Mouse (Mus musculus) myocyte (in vitro differentiated cells): ENCODE data around the gene Sdccag8. TPM values are rescaled to one million over a fixed set of nuclear protein-coding genes. Genes with fewer than 3 reads are reported as not detected.

Experiments
- H3K27me3 ChIP-seq: one replicate; pipeline ENCODE4 v1.6.1; 2011; ENCODE audit not compliant: control insufficient read depth, insufficient read depth, insufficient read length
- H3K36me3 ChIP-seq: one replicate; pipeline ENCODE4 v1.6.1; 2011; ENCODE audit not compliant: control insufficient read depth, insufficient read depth
- H3K4me2 ChIP-seq: one replicate; pipeline ENCODE4 v1.6.1; 2011; ENCODE audit warnings: low read depth, control low read depth
- H3K4me3 ChIP-seq: one replicate; pipeline ENCODE4 v1.5.1; 2011; ENCODE audit warnings: mild to moderate bottlenecking, control low read depth, moderate library complexity
- H3K79me2 ChIP-seq: one replicate; pipeline ENCODE4 v1.6.1; 2011; ENCODE audit not compliant: control insufficient read depth, insufficient read depth
- H3ac ChIP-seq: one replicate; pipeline ENCODE4 v1.6.1; 2011; ENCODE audit not compliant: control insufficient read depth, insufficient read length
- CEBPB ChIP-seq: IDR thresholded peaks from 2 replicates; pipeline ENCODE4 v1.6.1; 2011; ENCODE audit warnings: mild to moderate bottlenecking, moderate library complexity; ENCODE audit not compliant: poor library complexity, insufficient read depth, severe bottlenecking
- E2F4 ChIP-seq: IDR thresholded peaks from one replicate; pipeline ENCODE4 v1.6.1; 2011; ENCODE audit warnings: mild to moderate bottlenecking, control low read depth, moderate library complexity; ENCODE audit not compliant: insufficient read depth
- MAX ChIP-seq: IDR thresholded peaks from one replicate; pipeline ENCODE4 v1.6.1; 2011; ENCODE audit warnings: low read depth, mild to moderate bottlenecking, control low read depth
- MYOD1 ChIP-seq, 3 experiments: IDR thresholded peaks; one replicate each; pipeline ENCODE4 v1.6.1; 2011; ENCODE audit warnings: control low read depth in 2 of 3, low read depth in 2 of 3, mild to moderate bottlenecking in 2 of 3, moderate library complexity in 1 of 3; ENCODE audit not compliant: insufficient read length in 2 of 3, control insufficient read depth in 1 of 3
- MYOG ChIP-seq, 3 experiments: IDR thresholded peaks; one replicate each; pipeline ENCODE4 v1.6.1; 2011; ENCODE audit warnings: control low read depth in 2 of 3, low read depth in 2 of 3, mild to moderate bottlenecking in 2 of 3; ENCODE audit not compliant: insufficient read length in 2 of 3, control insufficient read depth in 1 of 3, insufficient read depth in 1 of 3
- POLR2A ChIP-seq: IDR thresholded peaks from one replicate; pipeline ENCODE4 v1.6.1; 2011; ENCODE audit warnings: low read depth, mild to moderate bottlenecking, control low read depth, moderate library complexity; ENCODE audit not compliant: insufficient read length
- POLR2AphosphoS2 ChIP-seq: IDR thresholded peaks from one replicate; pipeline ENCODE4 v1.6.1; 2011; ENCODE audit warnings: low read depth, control low read depth; ENCODE audit not compliant: insufficient read length
- REST ChIP-seq: IDR thresholded peaks from one replicate; pipeline ENCODE4 v1.6.1; 2011; ENCODE audit warnings: mild to moderate bottlenecking, control low read depth, moderate library complexity; ENCODE audit not compliant: insufficient read depth, insufficient read length
- SRF ChIP-seq: IDR thresholded peaks from one replicate; pipeline ENCODE4 v1.6.1; 2011; ENCODE audit warnings: low read depth; ENCODE audit not compliant: control insufficient read depth, insufficient read length
- TCF12 ChIP-seq: IDR thresholded peaks from one replicate; pipeline ENCODE4 v1.6.1; 2011; ENCODE audit warnings: mild to moderate bottlenecking, control low read depth; ENCODE audit not compliant: poor library complexity, insufficient read depth, severe bottlenecking
- TCF3 ChIP-seq: IDR thresholded peaks from one replicate; pipeline ENCODE4 v1.6.1; 2011; ENCODE audit warnings: low read depth, control low read depth; ENCODE audit not compliant: insufficient read length
- USF1 ChIP-seq: IDR thresholded peaks from one replicate; pipeline ENCODE4 v1.6.1; 2011; ENCODE audit warnings: low read depth, mild to moderate bottlenecking, control low read depth, moderate library complexity
- polyA plus RNA-seq: library from polyadenylated mRNA; unstranded; fragments of >200 nt; fragmentation: generic; extraction: Trizol; gene quantifications from one replicate; pipeline ENCODE4 v1.2.1, GENCODE M21; 2012; ENCODE audit warnings: missing spikeins

Gene Sdccag8
- polyA plus RNA-seq, 1 experiment, result 8.4 TPM

DNA sequence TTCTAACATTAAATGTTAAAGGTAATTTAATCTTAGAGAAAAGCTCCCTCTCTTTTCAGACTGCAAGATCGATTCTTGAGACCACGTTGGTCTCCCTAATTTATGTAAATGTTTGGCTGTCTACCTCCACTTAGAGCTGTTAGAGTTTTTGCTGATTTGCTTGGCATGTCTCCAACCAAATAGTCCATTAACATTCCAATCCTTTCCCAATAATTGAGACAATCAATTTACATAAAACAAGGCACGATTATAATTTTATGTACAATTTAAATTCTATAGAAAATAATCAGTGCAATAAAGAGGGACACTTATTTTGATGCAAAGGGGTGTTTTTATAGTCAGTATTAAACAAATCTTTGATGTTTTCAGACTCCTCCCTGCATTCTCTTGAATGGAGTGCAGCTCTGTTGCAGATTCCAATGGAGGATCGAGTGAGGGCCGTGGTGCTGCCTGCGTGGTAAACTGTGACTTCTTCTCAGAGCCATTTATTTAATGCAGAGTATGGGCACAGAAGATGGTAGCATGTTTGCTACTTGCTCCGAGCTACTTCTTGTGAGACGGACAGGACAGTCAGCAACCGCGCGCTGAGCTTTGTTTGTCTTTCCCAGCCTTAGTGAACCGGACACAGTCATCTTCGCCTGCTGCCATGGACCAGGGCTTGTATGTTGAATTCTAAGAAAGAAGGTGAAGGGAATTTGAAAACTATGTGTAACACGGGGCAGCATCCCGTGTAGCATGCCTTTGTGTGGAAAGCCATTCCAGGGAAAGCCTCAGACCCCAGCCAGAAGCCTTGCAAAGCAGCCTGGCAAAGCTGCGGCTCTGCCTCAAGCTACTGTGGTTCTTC, 156.4 kb downstream of the Sdccag8 start:
- no peaks in the 10 kb centered on the region for H3K79me2 ChIP-seq
- no peak overlapping the region for H3K4me2 ChIP-seq

DNA sequence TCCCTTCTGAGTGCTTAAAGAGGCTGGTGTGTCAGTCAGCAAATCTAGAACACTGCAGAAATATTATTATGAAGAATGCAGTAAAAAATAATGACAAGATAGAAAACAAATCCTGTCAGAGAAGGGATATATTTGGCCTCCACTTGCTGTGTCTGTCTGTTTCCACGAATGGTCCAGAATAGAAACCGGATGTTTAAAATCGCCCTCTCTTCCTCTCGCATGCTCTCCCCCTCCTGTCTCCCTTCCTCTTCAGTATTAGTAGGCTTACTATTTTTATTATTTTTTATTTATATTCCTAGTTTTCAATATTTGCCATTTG, 157.0 kb downstream of the Sdccag8 start:
- H3K4me2 ChIP-seq, result no peak overlapping the region
- H3K36me3 ChIP-seq, result no peaks in the 10 kb centered on the region
- no peak overlapping the region for H3K4me3 ChIP-seq
- no peak overlapping the region for H3ac ChIP-seq
- TF ChIP-seq MYOG (IDR thresholded peaks at IDR 0.05; ENCODE audit: control insufficient read depth in 1 of 3, insufficient read depth in 1 of 3, insufficient read length in 2 of 3, low read depth in 2 of 3), result no peak
- no peak for TF ChIP-seq USF1
- TF ChIP-seq TCF3, result no peak
- no peak for TF ChIP-seq REST
- TF ChIP-seq MYOD1 (IDR thresholded peaks at IDR 0.05; ENCODE audit: control insufficient read depth in 1 of 3, insufficient read length in 2 of 3, low read depth in 2 of 3), result no peak
- TF ChIP-seq POLR2A, result no peak
- TF ChIP-seq CEBPB, result no peak
- no peak for TF ChIP-seq TCF12
- TF ChIP-seq SRF, result no peak
- no peak for TF ChIP-seq POLR2AphosphoS2
- no peak for TF ChIP-seq E2F4
- no peak for TF ChIP-seq MAX
- H3K79me2 ChIP-seq, result no peaks in the 10 kb centered on the region
- no peaks in the 10 kb centered on the region for H3K27me3 ChIP-seq

More for the DNA sequence above, 156.4 kb downstream of the Sdccag8 start:
- Histone ChIP-seq H3K36me3 (no peaks in the 10 kb centered on the region), H3K4me3 (no peak overlapping the region), H3ac (no peak overlapping the region), H3K27me3 (no peaks in the 10 kb centered on the region)
- no peak for TF ChIP-seq USF1
- TF ChIP-seq POLR2A, result no peak
- TF ChIP-seq TCF12, result no peak
- TF ChIP-seq POLR2AphosphoS2, result no peak
- TF ChIP-seq CEBPB, result no peak
- TF ChIP-seq SRF, result no peak
- no peak for TF ChIP-seq E2F4
- TF ChIP-seq TCF3, result no peak
- TF ChIP-seq MYOG (IDR thresholded peaks at IDR 0.05; ENCODE audit: control insufficient read depth in 1 of 3, insufficient read depth in 1 of 3, insufficient read length in 2 of 3, low read depth in 2 of 3), result no peak
- TF ChIP-seq REST, result no peak
- TF ChIP-seq MAX, result no peak
- no peak for TF ChIP-seq MYOD1 (IDR thresholded peaks at IDR 0.05; ENCODE audit: control insufficient read depth in 1 of 3, insufficient read length in 2 of 3, low read depth in 2 of 3)

DNA sequence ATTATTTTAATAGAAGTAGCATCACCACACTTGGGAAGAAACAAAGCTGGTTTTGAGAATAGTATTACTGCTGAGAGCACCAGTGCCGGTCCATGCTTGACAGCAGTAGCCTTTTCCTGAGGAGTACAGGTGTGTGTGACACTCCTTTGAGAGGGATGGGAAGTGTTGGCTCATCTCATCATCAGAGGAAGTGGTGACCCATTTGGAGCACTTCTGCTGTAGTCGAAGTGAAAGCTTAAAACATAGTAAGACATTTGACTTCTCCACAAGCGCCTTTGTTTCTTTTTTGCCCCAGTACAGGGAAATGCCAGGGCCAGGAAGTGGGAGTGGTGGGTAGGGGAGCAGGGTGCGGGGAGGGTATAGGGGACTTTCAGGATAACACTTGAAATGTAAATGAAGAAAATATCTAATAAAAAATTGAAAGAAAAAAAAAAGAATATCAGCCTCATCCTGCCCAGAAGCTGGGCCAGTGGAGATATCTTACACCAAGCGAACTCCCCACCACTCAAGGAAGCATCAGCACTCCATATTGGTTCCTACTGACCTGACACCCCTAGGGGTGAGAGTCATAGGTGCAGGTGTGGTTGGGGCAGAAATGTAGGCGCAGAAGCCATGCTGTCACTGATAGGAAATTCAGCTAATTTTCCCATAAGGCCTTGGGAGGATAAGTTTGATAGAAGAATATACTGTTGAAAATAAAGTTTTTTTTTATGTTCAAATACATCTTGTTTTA, 159.1 kb downstream of the Sdccag8 start:
- no peak overlapping the region for H3ac ChIP-seq
- H3K27me3 ChIP-seq, result no peaks in the 10 kb centered on the region
- no peak overlapping the region for H3K4me2 ChIP-seq
- H3K4me3 ChIP-seq, result no peak overlapping the region
- H3K36me3 ChIP-seq, result no peaks in the 10 kb centered on the region
- H3K79me2 ChIP-seq, result no peaks in the 10 kb centered on the region
- TF ChIP-seq MAX (no peak), TCF3 (no peak), MYOD1 (IDR thresholded peaks at IDR 0.05; ENCODE audit: control insufficient read depth in 1 of 3, insufficient read length in 2 of 3, low read depth in 2 of 3) (no peak), CEBPB (no peak), SRF (no peak), MYOG (IDR thresholded peaks at IDR 0.05; ENCODE audit: control insufficient read depth in 1 of 3, insufficient read depth in 1 of 3, insufficient read length in 2 of 3, low read depth in 2 of 3) (no peak), E2F4 (no peak)

DNA sequence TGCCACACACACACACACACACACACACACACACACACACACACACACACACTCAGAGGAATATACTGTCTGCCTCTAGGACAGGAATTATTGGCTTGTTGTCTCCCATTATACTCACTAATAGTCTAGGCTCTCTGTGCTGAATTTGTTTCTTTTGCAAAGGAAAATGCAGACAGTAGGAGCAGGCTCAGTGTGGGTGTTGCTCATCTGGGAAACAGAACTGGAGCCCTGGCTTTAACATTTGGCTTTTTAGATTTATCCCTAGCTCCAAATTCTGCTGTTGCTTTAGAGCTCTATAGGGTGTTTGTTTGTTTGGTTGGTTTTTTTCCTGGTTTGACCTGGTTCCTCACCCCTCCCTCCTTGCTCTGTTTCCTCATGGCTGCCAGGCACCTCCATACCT, 164.8 kb downstream of the Sdccag8 start:
- TF ChIP-seq REST (no peak), USF1 (no peak), POLR2AphosphoS2 (no peak)
- Histone ChIP-seq H3K36me3 (no peaks in the 10 kb centered on the region), H3K79me2 (no peaks in the 10 kb centered on the region), H3K4me3 (no peak overlapping the region), H3ac (no peak overlapping the region), H3K4me2 (no peak overlapping the region), H3K27me3 (no peaks in the 10 kb centered on the region)

DNA sequence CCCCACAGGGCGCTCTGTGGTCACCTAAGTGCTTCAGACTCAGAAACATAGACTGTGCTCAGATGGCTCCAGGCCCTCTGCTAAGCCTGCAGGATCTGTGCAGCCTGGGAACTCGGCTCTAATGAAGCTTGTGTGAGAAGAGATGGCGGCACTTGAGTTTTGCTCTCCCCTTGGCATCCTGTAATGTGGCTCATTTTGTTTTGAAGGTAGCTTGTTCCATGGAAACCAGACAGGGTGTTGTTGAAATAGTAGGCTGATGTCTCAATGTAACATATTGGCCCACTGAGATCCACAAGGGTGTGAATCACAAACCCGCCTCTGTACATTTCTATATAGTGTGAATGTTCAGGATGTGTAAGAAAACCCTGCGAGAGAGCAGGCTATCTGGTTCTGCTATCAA, 165.7 kb downstream of the Sdccag8 start:
- Histone ChIP-seq H3K4me2 (no peak overlapping the region), H3K27me3 (no peaks in the 10 kb centered on the region), H3K36me3 (no peaks in the 10 kb centered on the region), H3K4me3 (no peak overlapping the region), H3K79me2 (no peaks in the 10 kb centered on the region), H3ac (no peak overlapping the region)
- TF ChIP-seq POLR2AphosphoS2 (no peak), MYOG (IDR thresholded peaks at IDR 0.05; ENCODE audit: control insufficient read depth in 1 of 3, insufficient read depth in 1 of 3, insufficient read length in 2 of 3, low read depth in 2 of 3) (no peak), TCF3 (no peak), SRF (no peak), MYOD1 (IDR thresholded peaks at IDR 0.05; ENCODE audit: control insufficient read depth in 1 of 3, insufficient read length in 2 of 3, low read depth in 2 of 3) (no peak), E2F4 (no peak), MAX (no peak), TCF12 (no peak), USF1 (no peak), CEBPB (no peak)
